21 mouse cellular contexts compared by ENCODE assay signal in the genomic region with DNA sequence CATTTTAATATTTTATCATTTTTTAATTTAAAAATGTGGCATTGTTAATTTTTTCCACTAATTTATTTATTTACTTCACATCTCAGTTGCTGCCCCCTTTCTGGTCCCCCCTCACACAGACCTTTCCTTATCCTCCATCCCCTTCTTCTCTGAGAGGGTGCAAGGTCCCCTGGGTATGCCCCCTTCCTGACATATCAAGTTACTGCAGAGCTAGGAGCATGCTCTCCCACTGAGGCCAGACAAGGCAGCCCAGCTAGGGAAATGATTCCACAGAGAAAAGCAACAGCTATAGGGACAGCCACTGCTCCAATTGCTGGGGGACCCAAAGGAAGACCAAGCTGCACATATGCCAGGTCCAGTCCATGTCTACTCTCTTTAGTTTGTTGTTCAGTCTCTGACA.
DNase-seq lines count a peak whose midpoint lies in the region; ATAC-seq and TF ChIP-seq lines count a peak whose summit lies in the region.
"Had no signal": no experiment of that assay in that cellular context is flagged by ENCODE, and none has a peak within 500 bp of the region (broad histone marks: within the 10 kb centered on the region; RNA-seq: fewer than 3 reads in every experiment).

No protein-coding gene starts in this region.

- H3K4me3 ChIP-seq in kidney, embryonic 16.5 days (ENCODE audit: low read length): no peak overlapping the region
- H3K4me3 ChIP-seq in lung, embryonic 16.5 days (ENCODE audit: low read length): no peak overlapping the region
- H3K4me3 ChIP-seq in stomach, postnatal 0 days (ENCODE audit: low read depth, low read length): no peak overlapping the region
- no peak overlapping the region for H3K4me3 ChIP-seq in midbrain, embryonic 14.5 days (replicated peaks; ENCODE audit: low read depth, low read length)
- H3K4me3 ChIP-seq: embryonic facial prominence, embryonic 13.5 days; embryonic facial prominence, embryonic 15.5 days; erythroblast, embryonic 14.5 days; forebrain, embryonic 10.5 days had no signal

- H3K9me3 ChIP-seq in kidney, embryonic 16.5 days (ENCODE audit: low read length): no peaks in the 10 kb centered on the region
- no peaks in the 10 kb centered on the region for H3K9me3 ChIP-seq in lung, embryonic 16.5 days (ENCODE audit: control insufficient read depth, low read length)
- H3K9me3 ChIP-seq in stomach, postnatal 0 days (ENCODE audit: control insufficient read depth, low read length): no peaks in the 10 kb centered on the region
- H3K9me3 ChIP-seq in midbrain, embryonic 14.5 days (ENCODE audit: control insufficient read depth, low read length): no peaks in the 10 kb centered on the region
- H3K9me3 ChIP-seq: embryonic facial prominence, embryonic 13.5 days; embryonic facial prominence, embryonic 15.5 days; forebrain, embryonic 10.5 days had no signal

- TF ChIP-seq CTCF in stomach, postnatal 0 days (IDR thresholded peaks at IDR 0.05; ENCODE audit: low read depth): peak; percentile 4; the same call in 1 of the 2 replicates

- ATAC-seq in kidney, embryonic 16.5 days (ENCODE audit: low FRiP score, low TSS enrichment): no peak
- peak; percentile 51; the same call in 1 of the 2 replicates for ATAC-seq in lung, embryonic 16.5 days (ENCODE audit: low read depth)
- no peak for ATAC-seq in stomach, postnatal 0 days (ENCODE audit: low FRiP score, low TSS enrichment)
- no peak for ATAC-seq in midbrain, embryonic 14.5 days (ENCODE audit: low FRiP score, low TSS enrichment)

- H3K27me3 ChIP-seq in kidney, embryonic 16.5 days (ENCODE audit: insufficient read depth, low read length): no peaks in the 10 kb centered on the region
- no peaks in the 10 kb centered on the region for H3K27me3 ChIP-seq in lung, embryonic 16.5 days (ENCODE audit: control insufficient read depth, insufficient read depth, low read depth, low read length)
- H3K27me3 ChIP-seq in stomach, postnatal 0 days (ENCODE audit: control insufficient read depth, insufficient read depth, low read length): no peaks in the 10 kb centered on the region
- H3K27me3 ChIP-seq in midbrain, embryonic 14.5 days (ENCODE audit: control insufficient read depth, insufficient read depth, low read length): no peaks in the 10 kb centered on the region
- H3K27me3 ChIP-seq: embryonic facial prominence, embryonic 13.5 days; embryonic facial prominence, embryonic 15.5 days had no signal

- H3K36me3 ChIP-seq in kidney, embryonic 16.5 days (ENCODE audit: insufficient read depth, low read length): no peaks in the 10 kb centered on the region
- no peaks in the 10 kb centered on the region for H3K36me3 ChIP-seq in lung, embryonic 16.5 days (ENCODE audit: control insufficient read depth, insufficient read depth, low read length)
- H3K36me3 ChIP-seq in stomach, postnatal 0 days (ENCODE audit: control insufficient read depth, insufficient read depth, low read length): no peaks in the 10 kb centered on the region
- no peaks in the 10 kb centered on the region for H3K36me3 ChIP-seq in midbrain, embryonic 14.5 days (ENCODE audit: control insufficient read depth, insufficient read depth, low read length)
- H3K36me3 ChIP-seq: embryonic facial prominence, embryonic 13.5 days; embryonic facial prominence, embryonic 15.5 days; forebrain, embryonic 10.5 days had no signal

- no peak overlapping the region for H3K4me2 ChIP-seq in kidney, embryonic 16.5 days (replicated peaks; ENCODE audit: low read depth, low read length)
- H3K4me2 ChIP-seq in lung, embryonic 16.5 days (ENCODE audit: low read depth, low read length): no peak overlapping the region
- H3K4me2 ChIP-seq in stomach, postnatal 0 days (replicated peaks; ENCODE audit: low read depth): no peak overlapping the region
- no peak overlapping the region for H3K4me2 ChIP-seq in midbrain, embryonic 14.5 days (ENCODE audit: low read length)
- H3K4me2 ChIP-seq: embryonic facial prominence, embryonic 13.5 days; embryonic facial prominence, embryonic 15.5 days had no signal

- 0 out of 2 replicates have a peak overlapping the region, but pooled peaks have one; percentile 14 for H3K27ac ChIP-seq in kidney, embryonic 16.5 days (ENCODE audit: low read length)
- H3K27ac ChIP-seq in lung, embryonic 16.5 days (ENCODE audit: low read length): no peak overlapping the region
- no peak overlapping the region for H3K27ac ChIP-seq in stomach, postnatal 0 days (replicated peaks)
- no peak overlapping the region for H3K27ac ChIP-seq in midbrain, embryonic 14.5 days (replicated peaks; ENCODE audit: low read depth, low read length)
- H3K27ac ChIP-seq: embryonic facial prominence, embryonic 13.5 days; embryonic facial prominence, embryonic 15.5 days; forebrain, embryonic 10.5 days had no signal

- intact Hi-C loops in heart, postnatal 25 days (cut with DNase I): no loop called here

- no peaks in the 10 kb centered on the region; the same call in 1 of the 2 replicates for H3K4me1 ChIP-seq in kidney, embryonic 16.5 days (ENCODE audit: insufficient read depth, low read length)
- H3K4me1 ChIP-seq in lung, embryonic 16.5 days (replicated peaks; ENCODE audit: control insufficient read depth, insufficient read depth, low read length): no peaks in the 10 kb centered on the region
- H3K4me1 ChIP-seq in stomach, postnatal 0 days (replicated peaks; ENCODE audit: control insufficient read depth, insufficient read depth): no peaks in the 10 kb centered on the region
- H3K4me1 ChIP-seq in midbrain, embryonic 14.5 days (ENCODE audit: control insufficient read depth, insufficient read depth, low read length): no peaks in the 10 kb centered on the region
- H3K4me1 ChIP-seq: forebrain, embryonic 10.5 days had no signal

- TF ChIP-seq EP300 in stomach, postnatal 0 days (optimal IDR thresholded peaks at IDR 0.05): no peak

- H3K9ac ChIP-seq in kidney, embryonic 16.5 days (replicated peaks; ENCODE audit: low read length): no peak overlapping the region
- no peak overlapping the region for H3K9ac ChIP-seq in lung, embryonic 16.5 days (ENCODE audit: low read length)
- no peak overlapping the region for H3K9ac ChIP-seq in stomach, postnatal 0 days (ENCODE audit: low read length)
- no peak overlapping the region for H3K9ac ChIP-seq in midbrain, embryonic 14.5 days (replicated peaks; ENCODE audit: low read length)
- H3K9ac ChIP-seq: embryonic facial prominence, embryonic 13.5 days; embryonic facial prominence, embryonic 15.5 days had no signal

- DNase-seq in heart, adult 11 months: peak; percentile 61
- DNase-seq in heart, postnatal 25 days (ENCODE audit: low spot score): no peak
- DNase-seq in kidney, postnatal 4 days: no peak
- no peak for DNase-seq in lung, postnatal 14 days
- no peak for DNase-seq in stomach, postnatal 0 days (ENCODE audit: low spot score)
- DNase-seq in midbrain, embryonic 14.5 days: no peak
- DNase-seq: adrenal gland, adult 2 months; adrenal gland, postnatal 10 days; adrenal gland, postnatal 25 days; cerebellum, adult 11 months; cerebellum, adult 18-20 months; cerebellum, adult 8-10 months; cerebellum, adult 9-11 months; cerebellum, postnatal 36 days; embryo, embryonic 11 days had no signal
